Mouse (Mus musculus) midbrain, embryonic 11.5 days (tissue): Measurements from ENCODE around the gene Arhgap22. TPM values are rescaled to one million over a fixed set of nuclear protein-coding genes. Genes with fewer than 3 reads are reported as not detected.

ENCODE experiments used
- ATAC-seq: fragments of 200-750 bp; cut with Nextera tagmentation; 2 replicates; pipeline ENCODE4 v1.8.0; 2017; ENCODE audit warnings: moderate TSS enrichment, moderate library complexity; ENCODE audit not compliant: low FRiP score
- DNase-seq: peaks from one replicate; pipeline ENCODE4 v3.0.0; 2015; ENCODE audit warnings: low spot score; ENCODE audit errors: missing footprints
- H3K27ac ChIP-seq: fragments of 300-500 bp; sonication (generic); 2 replicates; pipeline ENCODE4 v1.5.1; 2014; ENCODE audit warnings: low read depth, low read length
- H3K27me3 ChIP-seq: fragments of 300-500 bp; sonication (generic); 2 replicates; pipeline ENCODE4 v1.6.1; 2014; ENCODE audit warnings: mild to moderate bottlenecking, low read length, moderate library complexity, mixed read lengths; ENCODE audit not compliant: control insufficient read depth, insufficient read depth
- H3K36me3 ChIP-seq: fragments of 300-500 bp; sonication (generic); 2 replicates; pipeline ENCODE4 v1.6.1; 2014; ENCODE audit warnings: mild to moderate bottlenecking, low read length, moderate library complexity, mixed read lengths; ENCODE audit not compliant: control insufficient read depth, insufficient read depth
- H3K4me1 ChIP-seq: fragments of 300-500 bp; sonication (generic); 2 replicates; pipeline ENCODE4 v1.6.1; 2014; ENCODE audit warnings: low read length; ENCODE audit not compliant: control insufficient read depth, insufficient read depth
- H3K4me2 ChIP-seq: fragments of 300-500 bp; sonication (generic); 2 replicates; pipeline ENCODE4 v1.6.1; 2014; ENCODE audit warnings: mild to moderate bottlenecking, moderate library complexity
- H3K4me3 ChIP-seq: fragments of 300-500 bp; sonication (generic); 2 replicates; pipeline ENCODE4 v1.5.1; 2014; ENCODE audit warnings: low read depth, low read length
- H3K9ac ChIP-seq: fragments of 300-500 bp; sonication (generic); 2 replicates; pipeline ENCODE4 v1.6.1; 2014; ENCODE audit warnings: low read length
- H3K9me3 ChIP-seq: fragments of 300-500 bp; sonication (generic); 2 replicates; pipeline ENCODE4 v1.6.1; 2016; ENCODE audit warnings: low read length; ENCODE audit not compliant: control insufficient read depth
- WGBS: fragments of 180-500 bp; shearing (Covaris S2); extraction: QIAGEN DNeasy Blood & Tissue Kit; methylation state at CpG from one replicate; pipeline ENCODE4 v1.1.7; 2014; 5-methylcytosine and 5-hydroxymethylcytosine counted together
- polyA plus RNA-seq: library from polyadenylated mRNA; unstranded; fragments of >200 nt; fragmentation: Nextera tagmentation; extraction: Ambion mirVana; gene quantifications from 2 replicates; pipeline ENCODE4 v1.2.1, GENCODE M21; 2014

Arhgap22 gene
- polyA plus RNA-seq, 1 experiment from 2014 or later = 1.5 TPM

GRCm38 (mm10) chr14:33189849-33190423 lies 23.9 kb upstream of the Arhgap22 start:
- Histone ChIP-seq H3K36me3 (no peaks in the 10 kb centered on the region), H3K9me3 (no peaks in the 10 kb centered on the region), H3K4me1 (no peaks in the 10 kb centered on the region), H3K27ac (no peak overlapping the region), H3K4me2 (no peak overlapping the region), H3K27me3 (no peaks in the 10 kb centered on the region), H3K4me3 (no peak overlapping the region), H3K9ac (no peak overlapping the region)
- DNase-seq (no peak), ATAC-seq (no peak)
- 91% methylated on average over 21 of the region's 21 CpGs for WGBS

- H3K4me1 ChIP-seq = no peaks in the 10 kb centered on the region
- DNase-seq = no peak
- no peak overlapping the region for H3K4me3 ChIP-seq
- no peaks in the 10 kb centered on the region for H3K27me3 ChIP-seq
- no peak overlapping the region for H3K27ac ChIP-seq
- no peak overlapping the region for H3K4me2 ChIP-seq
- 82% methylated on average over 1 of the region's 1 CpGs for WGBS
- no peaks in the 10 kb centered on the region for H3K36me3 ChIP-seq
- ATAC-seq = no peak
- no peaks in the 10 kb centered on the region for H3K9me3 ChIP-seq
- no peak overlapping the region for H3K9ac ChIP-seq
Observed at GRCm38 (mm10) chr14:33190646-33191045, 23.2 kb upstream of the Arhgap22 start.

- no peak for DNase-seq
- no peaks in the 10 kb centered on the region for H3K4me1 ChIP-seq
- H3K27me3 ChIP-seq = no peaks in the 10 kb centered on the region
- no peak overlapping the region for H3K27ac ChIP-seq
- ATAC-seq = no peak
- no peak overlapping the region for H3K9ac ChIP-seq
- H3K36me3 ChIP-seq = no peaks in the 10 kb centered on the region
- H3K4me2 ChIP-seq = no peak overlapping the region
- no peaks in the 10 kb centered on the region for H3K9me3 ChIP-seq
- H3K4me3 ChIP-seq = no peak overlapping the region
Observed at GRCm38 (mm10) chr14:33193762-33194161, 20.1 kb upstream of the Arhgap22 start.

GRCm38 (mm10) chr14:33194241-33194640 lies 19.6 kb upstream of the Arhgap22 start:
- 76% methylated on average over 3 of the region's 3 CpGs for WGBS

GRCm38 (mm10) chr14:33202161-33202560 lies 11.7 kb upstream of the Arhgap22 start:
- Histone ChIP-seq H3K27ac (no peak overlapping the region), H3K9me3 (no peaks in the 10 kb centered on the region), H3K4me3 (no peak overlapping the region), H3K9ac (no peak overlapping the region), H3K4me1 (no peaks in the 10 kb centered on the region), H3K4me2 (no peak overlapping the region), H3K27me3 (no peaks in the 10 kb centered on the region), H3K36me3 (no peaks in the 10 kb centered on the region)
- 81% methylated on average over 4 of the region's 4 CpGs for WGBS
- DNase-seq (no peak), ATAC-seq (no peak)

More at GRCm38 (mm10) chr14:33194241-33194640, 19.6 kb upstream of the Arhgap22 start:
- Histone ChIP-seq H3K4me3 (no peak overlapping the region), H3K4me1 (no peaks in the 10 kb centered on the region), H3K36me3 (no peaks in the 10 kb centered on the region), H3K4me2 (no peak overlapping the region), H3K27ac (no peak overlapping the region), H3K9ac (no peak overlapping the region), H3K27me3 (no peaks in the 10 kb centered on the region), H3K9me3 (no peaks in the 10 kb centered on the region)
- no peak for ATAC-seq
- DNase-seq = no peak

- WGBS = 81% methylated on average over 6 of the region's 6 CpGs
- DNase-seq = no peak
- no peaks in the 10 kb centered on the region for H3K27me3 ChIP-seq
- no peak for ATAC-seq
- no peak overlapping the region for H3K27ac ChIP-seq
- H3K36me3 ChIP-seq = no peaks in the 10 kb centered on the region
- H3K4me2 ChIP-seq = no peak overlapping the region
- no peaks in the 10 kb centered on the region for H3K9me3 ChIP-seq
- H3K9ac ChIP-seq = no peak overlapping the region
- H3K4me3 ChIP-seq = no peak overlapping the region
- H3K4me1 ChIP-seq = no peaks in the 10 kb centered on the region
Observed at GRCm38 (mm10) chr14:33202885-33203284, 10.9 kb upstream of the Arhgap22 start.

- Histone ChIP-seq H3K4me3 (no peak overlapping the region), H3K4me1 (no peaks in the 10 kb centered on the region), H3K4me2 (no peak overlapping the region)
Observed at GRCm38 (mm10) chr14:33203777-33204176, 10.0 kb upstream of the Arhgap22 start.

GRCm38 (mm10) chr14:33205280-33205965 lies 8.4 kb upstream of the Arhgap22 start:
- no peaks in the 10 kb centered on the region for H3K27me3 ChIP-seq
- DNase-seq (peak; percentile 94), ATAC-seq (peak; percentile 38; the same call in 1 of the 2 replicates)
- H3K9me3 ChIP-seq = no peaks in the 10 kb centered on the region
- peak overlapping the region; percentile 38; the same call in 1 of the 2 replicates for H3K9ac ChIP-seq
- H3K4me1 ChIP-seq = no peaks in the 10 kb centered on the region
- WGBS = 37% methylated on average over 21 of the region's 24 CpGs
- H3K36me3 ChIP-seq = no peaks in the 10 kb centered on the region
- peak overlapping the region; percentile 41 for H3K4me2 ChIP-seq
- peak overlapping the region; percentile 7; the same call in 1 of the 2 replicates for H3K4me3 ChIP-seq
- no peak overlapping the region for H3K27ac ChIP-seq

More at GRCm38 (mm10) chr14:33203777-33204176, 10.0 kb upstream of the Arhgap22 start:
- 88% methylated on average over 14 of the region's 14 CpGs for WGBS
- Histone ChIP-seq H3K36me3 (no peaks in the 10 kb centered on the region), H3K27ac (no peak overlapping the region), H3K27me3 (no peaks in the 10 kb centered on the region), H3K9me3 (no peaks in the 10 kb centered on the region), H3K9ac (no peak overlapping the region)
- DNase-seq (no peak), ATAC-seq (no peak)

- H3K36me3 ChIP-seq = no peaks in the 10 kb centered on the region
- no peak overlapping the region for H3K27ac ChIP-seq
- no peaks in the 10 kb centered on the region for H3K9me3 ChIP-seq
- 23% methylated on average over 2 of the region's 2 CpGs for WGBS
- H3K9ac ChIP-seq = no peak overlapping the region
- H3K4me2 ChIP-seq = no peak overlapping the region
- H3K4me3 ChIP-seq = no peak overlapping the region
- DNase-seq = no peak
- no peaks in the 10 kb centered on the region for H3K27me3 ChIP-seq
- no peaks in the 10 kb centered on the region for H3K4me1 ChIP-seq
- peak; percentile 33; the same call in 1 of the 2 replicates for ATAC-seq
Observed at GRCm38 (mm10) chr14:33207011-33207410, 6.8 kb upstream of the Arhgap22 start.
